Mouse (Mus musculus) lung, embryonic 14.5 days (tissue): Measurements from ENCODE around the gene Srrm3. TPM values are rescaled to one million over a fixed set of nuclear protein-coding genes. Genes with fewer than 3 reads are reported as not detected.
A peak's percentile ranks its signal among the peaks of the same experiment; 100 is the strongest.

ENCODE experiments used
- ATAC-seq: fragments of 200-750 bp; cut with Nextera tagmentation; 2 replicates; pipeline ENCODE4 v1.8.0; 2017; ENCODE audit warnings: mild to moderate bottlenecking, moderate TSS enrichment, moderate library complexity; ENCODE audit not compliant: insufficient read depth
- DNase-seq: peaks from one replicate; pipeline ENCODE4 v3.0.0-alpha.2; 2015
- H3K27ac ChIP-seq: fragments of 300-500 bp; sonication (generic); 2 replicates; pipeline ENCODE4 v1.5.1; 2014; ENCODE audit warnings: low read depth, mild to moderate bottlenecking, moderate library complexity
- H3K27me3 ChIP-seq: fragments of 300-500 bp; sonication (generic); 2 replicates; pipeline ENCODE4 v1.6.1; 2014; ENCODE audit warnings: low read length, control low read depth; ENCODE audit not compliant: insufficient read depth
- H3K36me3 ChIP-seq: fragments of 300-500 bp; sonication (generic); 2 replicates; pipeline ENCODE4 v1.6.1; 2014; ENCODE audit warnings: control low read depth; ENCODE audit not compliant: insufficient read depth
- H3K4me1 ChIP-seq: fragments of 300-500 bp; sonication (generic); 2 replicates; pipeline ENCODE4 v1.6.1; 2014; ENCODE audit warnings: antibody characterized with exemption, control low read depth; ENCODE audit not compliant: insufficient read depth
- H3K4me2 ChIP-seq: fragments of 300-500 bp; sonication (generic); 2 replicates; pipeline ENCODE4 v1.6.1; 2014; ENCODE audit warnings: mild to moderate bottlenecking
- H3K4me3 ChIP-seq: fragments of 300-500 bp; sonication (generic); 2 replicates; pipeline ENCODE4 v1.5.1; 2014; ENCODE audit warnings: low read depth, low read length
- H3K9ac ChIP-seq: fragments of 300-500 bp; sonication (generic); 2 replicates; pipeline ENCODE4 v1.6.1; 2014
- H3K9me3 ChIP-seq: fragments of 300-500 bp; sonication (generic); 2 replicates; pipeline ENCODE4 v1.6.1; 2016; ENCODE audit warnings: low read depth, low read length, control low read depth
- CTCF ChIP-seq: IDR thresholded peaks from 2 replicates; pipeline ENCODE4 v1.5.1; 2016; ENCODE audit warnings: antibody characterized with exemption, low read depth
- WGBS: fragments of 180-500 bp; shearing (Covaris S2); extraction: QIAGEN DNeasy Blood & Tissue Kit; methylation state at CpG from one replicate; pipeline ENCODE4 v1.1.7; 2014; 5-methylcytosine and 5-hydroxymethylcytosine counted together
- polyA plus RNA-seq: library from polyadenylated mRNA; unstranded; fragments of >200 nt; fragmentation: Nextera tagmentation; extraction: Ambion mirVana; gene quantifications from 2 replicates; pipeline ENCODE4 v1.2.1, GENCODE M21; 2014

The Srrm3 gene
- polyA plus RNA-seq, 1 experiment from 2014 or later = 0.17 TPM

GRCm38 (mm10) chr5:135778471-135779445, 27.9 kb upstream of the Srrm3 start, which contains the start of gene Mdh2:
Gene Mdh2, plus strand, starts transcription at chr5:135778480.
- peak; percentile 100 for DNase-seq
- peak within 1 kb of the TSS; percentile 88 for H3K4me2 ChIP-seq
- H3K4me1 ChIP-seq = peaks cover 8% of the 10 kb centered on the region; the same call in 1 of the 2 replicates
- under 1% methylated on average over 70 of the region's 70 CpGs for WGBS
- peak within 1 kb of the TSS; percentile 85 for H3K4me3 ChIP-seq
- ATAC-seq = peak; percentile 98
- H3K9me3 ChIP-seq = no peaks in the 10 kb centered on the region
- peaks cover 37% of the 10 kb centered on the region for H3K36me3 ChIP-seq
- no peaks in the 10 kb centered on the region for H3K27me3 ChIP-seq
- peak within 1 kb of the TSS; percentile 86 for H3K9ac ChIP-seq
- H3K27ac ChIP-seq = peak within 1 kb of the TSS; percentile 90
- TF ChIP-seq CTCF = no peak

- Histone ChIP-seq H3K27me3 (no peaks in the 10 kb centered on the region), H3K36me3 (peaks cover 53% of the 10 kb centered on the region)
Observed at GRCm38 (mm10) chr5:135780331-135780730, 26.4 kb upstream of the Srrm3 start.

GRCm38 (mm10) chr5:135782901-135783300, 23.8 kb upstream of the Srrm3 start:
- Histone ChIP-seq H3K9ac (no peak overlapping the region), H3K9me3 (no peaks in the 10 kb centered on the region), H3K4me2 (no peak overlapping the region), H3K27ac (no peak overlapping the region), H3K36me3 (peaks cover 79% of the 10 kb centered on the region), H3K4me3 (no peak overlapping the region), H3K27me3 (no peaks in the 10 kb centered on the region), H3K4me1 (peaks cover 8% of the 10 kb centered on the region; the same call in 1 of the 2 replicates)
- no peak for DNase-seq
- ATAC-seq = no peak
- 81% methylated on average over 4 of the region's 4 CpGs for WGBS
- TF ChIP-seq CTCF = no peak

More at GRCm38 (mm10) chr5:135780331-135780730, 26.4 kb upstream of the Srrm3 start:
- H3K9ac ChIP-seq = no peak overlapping the region
- H3K27ac ChIP-seq = no peak overlapping the region
- H3K4me2 ChIP-seq = peak overlapping the region; percentile 88; the same call in 1 of the 2 replicates
- H3K9me3 ChIP-seq = no peaks in the 10 kb centered on the region
- H3K4me3 ChIP-seq = no peak overlapping the region
- H3K4me1 ChIP-seq = peaks cover 8% of the 10 kb centered on the region; the same call in 1 of the 2 replicates
- no peak for ATAC-seq
- DNase-seq = no peak
- TF ChIP-seq CTCF = no peak
- WGBS = 73% methylated on average over 8 of the region's 8 CpGs

GRCm38 (mm10) chr5:135793996-135794858, 12.5 kb upstream of the Srrm3 start:
- Histone ChIP-seq H3K4me3 (peak overlapping the region; percentile 14), H3K27me3 (no peaks in the 10 kb centered on the region), H3K4me2 (peak overlapping the region; percentile 54), H3K4me1 (no peaks in the 10 kb centered on the region), H3K9me3 (no peaks in the 10 kb centered on the region), H3K36me3 (peaks cover 30% of the 10 kb centered on the region), H3K27ac (0 out of 2 replicates have a peak overlapping the region, but pooled peaks have one; percentile 20), H3K9ac (peak overlapping the region; percentile 28; the same call in 1 of the 2 replicates)
- ATAC-seq = peak; percentile 86
- peak; percentile 98 for TF ChIP-seq CTCF
- 9% methylated on average over 20 of the region's 20 CpGs for whole genome bisulfite sequencing
- peak; percentile 92 for DNase-seq

GRCm38 (mm10) chr5:135794859-135795181, 11.9 kb upstream of the Srrm3 start:
- no peak for TF ChIP-seq CTCF
- Histone ChIP-seq H3K4me2 (peak overlapping the region; percentile 54), H3K9me3 (no peaks in the 10 kb centered on the region), H3K27me3 (no peaks in the 10 kb centered on the region), H3K4me1 (no peaks in the 10 kb centered on the region), H3K4me3 (0 out of 2 replicates have a peak overlapping the region, but pooled peaks have one; percentile 14), H3K9ac (0 out of 2 replicates have a peak overlapping the region, but pooled peaks have one; percentile 28), H3K27ac (no peak overlapping the region), H3K36me3 (peaks cover 24% of the 10 kb centered on the region)
- DNase-seq = no peak
- ATAC-seq = no peak
- 12% methylated on average over 5 of the region's 5 CpGs for WGBS

GRCm38 (mm10) chr5:135799746-135800145, 6.9 kb upstream of the Srrm3 start:
- 37% methylated on average over 4 of the region's 4 CpGs for WGBS
- H3K4me2 ChIP-seq = no peak overlapping the region
- TF ChIP-seq CTCF = peak; percentile 45; the same call in 1 of the 2 replicates
- DNase-seq (peak; percentile 14), ATAC-seq (no peak)
- no peaks in the 10 kb centered on the region for H3K9me3 ChIP-seq
- no peaks in the 10 kb centered on the region for H3K4me1 ChIP-seq
- H3K9ac ChIP-seq = no peak overlapping the region
- H3K27me3 ChIP-seq = 0 out of 2 replicates have a peak, but pooled peaks cover 3% of the 10 kb centered on the region
- H3K27ac ChIP-seq = no peak overlapping the region
- H3K36me3 ChIP-seq = no peaks in the 10 kb centered on the region
- H3K4me3 ChIP-seq = no peak overlapping the region
